Mouse (Mus musculus): ENCODE results near the gene Cdc37l1.

Gene Cdc37l1

DNA sequence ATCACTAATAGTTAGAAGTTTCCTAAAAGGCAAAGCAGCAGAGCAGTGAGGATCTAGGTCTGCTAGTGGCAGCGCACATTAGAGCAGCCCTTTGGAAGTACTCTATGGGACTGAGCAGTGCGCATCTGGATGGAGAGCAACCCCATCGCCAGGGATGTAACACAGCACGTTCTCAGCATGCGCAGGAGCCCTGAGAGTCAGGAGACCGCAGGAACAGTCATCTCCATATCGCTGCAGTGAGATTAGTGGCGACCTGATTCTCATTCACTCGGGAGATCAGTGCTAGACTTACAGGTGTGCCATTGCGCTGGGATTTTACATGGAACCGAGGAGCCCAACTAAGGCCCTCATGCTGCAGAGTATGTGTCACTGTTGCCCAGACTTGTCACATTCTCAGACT, 18.9 kb downstream of the Cdc37l1 start:
- no peak for DNase-seq

GRCm38 (mm10) chr19:29011355-29011990, 21.3 kb downstream of the Cdc37l1 start:
- no peak for DNase-seq

GRCm38 (mm10) chr19:29014466-29015055, 24.4 kb downstream of the Cdc37l1 start:
- DNase-seq, result peak; percentile 38

GRCm38 (mm10) chr19:29015410-29016203, 25.5 kb downstream of the Cdc37l1 start:
- no peak for DNase-seq

DNA sequence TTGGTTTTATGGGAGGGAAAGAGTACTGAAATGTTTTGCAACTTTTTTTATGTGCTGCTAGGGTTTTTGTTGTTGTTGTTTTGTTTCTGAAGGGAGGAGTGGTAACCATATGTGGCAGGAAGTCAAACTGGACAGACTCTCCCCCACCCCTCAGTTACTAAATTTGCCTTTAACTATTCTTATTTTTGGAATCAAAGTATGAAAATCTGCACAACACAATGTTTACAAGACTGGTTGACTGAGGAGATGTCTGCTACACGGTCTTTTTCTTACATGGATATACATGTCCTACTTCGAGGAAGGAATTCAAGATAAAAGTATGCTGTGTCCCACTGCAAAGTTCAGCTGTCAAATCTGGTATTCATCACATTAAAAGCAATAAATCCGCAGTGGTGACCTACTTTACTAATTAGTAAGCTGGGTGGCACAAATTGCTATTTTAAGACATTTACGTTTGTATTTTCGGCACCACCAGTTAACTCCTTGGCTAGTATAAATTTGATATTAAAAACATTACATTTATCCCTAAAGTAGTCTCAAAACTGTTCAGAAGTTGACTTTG, 26.1 kb downstream of the Cdc37l1 start:
- DNase-seq, result no peak

DNA sequence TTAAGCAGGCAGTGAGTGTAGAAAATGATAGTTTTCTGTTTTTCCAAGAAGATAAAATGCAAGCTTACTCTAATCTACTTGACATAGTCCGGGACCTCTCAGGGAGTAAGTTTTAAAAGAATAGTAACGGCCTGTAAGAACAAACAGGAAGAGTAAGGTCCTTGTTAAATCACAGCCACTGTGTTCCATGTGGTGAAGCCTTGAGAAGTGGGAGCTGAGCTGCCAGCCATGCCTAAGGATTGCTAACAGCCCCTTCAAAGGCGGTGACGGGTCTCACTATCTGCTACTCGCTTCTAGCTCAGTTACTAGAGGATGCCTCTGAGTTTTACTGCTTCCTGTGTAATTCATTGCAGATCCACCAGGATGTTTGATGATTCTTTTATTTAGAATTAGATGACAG, 26.6 kb downstream of the Cdc37l1 start:
- DNase-seq, result no peak

DNA sequence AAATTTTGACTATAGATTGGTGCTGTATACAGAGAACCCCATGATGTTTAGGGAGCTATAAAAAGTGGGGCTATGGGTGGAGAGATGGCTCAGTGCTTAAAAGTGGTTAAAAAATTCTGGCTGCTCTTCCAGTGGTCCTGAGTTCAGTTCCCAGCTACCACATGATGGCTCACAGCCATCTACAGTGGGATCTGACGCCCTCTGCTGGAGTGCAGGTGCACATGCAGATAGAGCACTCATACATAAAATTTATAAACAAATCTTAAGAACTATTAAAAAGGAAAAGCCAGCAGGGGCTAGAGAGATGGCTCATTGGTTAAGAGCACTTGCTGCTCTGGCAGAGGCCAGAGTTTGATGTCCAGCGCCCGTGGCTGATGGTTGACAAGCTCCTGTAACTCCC, 29.5 kb downstream of the Cdc37l1 start:
- no peak for DNase-seq

DNA sequence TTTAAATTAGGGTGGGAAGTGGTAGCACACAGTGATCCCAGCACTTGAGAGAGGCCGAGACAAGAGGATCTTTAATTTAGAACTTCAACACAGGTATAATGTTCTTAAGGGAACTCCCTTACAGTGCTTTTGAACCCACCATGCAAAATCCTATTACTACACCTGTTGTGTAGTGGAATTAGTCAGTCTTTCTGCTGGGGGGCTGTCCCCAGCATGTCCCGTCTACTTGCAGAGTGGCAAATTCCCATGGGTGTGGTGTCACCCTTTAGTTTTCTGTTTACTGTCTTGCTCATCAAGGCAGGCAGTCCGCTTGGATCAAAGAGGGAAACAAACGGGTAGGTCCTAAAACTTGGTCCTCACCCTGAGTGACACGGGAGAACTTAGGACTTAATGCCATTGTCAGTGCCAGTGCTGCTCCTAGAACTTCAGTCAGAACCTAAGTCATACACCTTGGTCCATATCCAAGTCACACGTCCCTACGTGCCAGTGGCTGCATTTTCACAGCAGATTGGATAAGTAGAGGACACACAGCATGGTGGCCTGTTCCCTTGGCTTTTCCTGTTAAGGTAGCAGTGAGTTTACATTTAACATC, 31.7 kb downstream of the Cdc37l1 start:
- DNase-seq, result no peak

DNA sequence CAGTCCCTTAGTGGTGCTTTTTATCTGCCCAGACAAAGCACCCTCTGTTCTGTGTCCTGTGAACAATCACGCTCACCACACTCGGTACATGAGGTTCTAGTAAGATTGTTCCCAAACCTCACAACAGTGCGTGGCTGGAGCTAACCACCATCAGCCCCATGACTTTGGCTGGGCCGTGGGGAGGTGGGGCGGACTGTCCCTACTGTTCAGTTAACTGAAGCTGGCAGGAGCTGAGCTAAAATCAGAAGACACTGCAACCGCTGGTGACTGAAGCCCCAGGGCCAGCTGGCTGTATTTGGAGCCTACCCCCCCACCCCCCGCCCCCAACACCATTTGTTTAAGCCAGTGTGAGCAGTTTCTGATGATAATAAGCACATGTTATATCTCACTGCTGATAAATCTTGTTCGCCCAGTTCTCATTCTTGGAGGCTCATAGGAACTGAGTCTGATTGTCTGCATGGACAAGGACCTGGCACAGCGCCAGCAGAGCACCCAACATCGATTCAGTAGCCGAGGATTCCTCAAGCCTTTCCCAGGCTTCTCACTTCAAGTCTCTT, 34.3 kb downstream of the Cdc37l1 start:
- no peak for DNase-seq

DNA sequence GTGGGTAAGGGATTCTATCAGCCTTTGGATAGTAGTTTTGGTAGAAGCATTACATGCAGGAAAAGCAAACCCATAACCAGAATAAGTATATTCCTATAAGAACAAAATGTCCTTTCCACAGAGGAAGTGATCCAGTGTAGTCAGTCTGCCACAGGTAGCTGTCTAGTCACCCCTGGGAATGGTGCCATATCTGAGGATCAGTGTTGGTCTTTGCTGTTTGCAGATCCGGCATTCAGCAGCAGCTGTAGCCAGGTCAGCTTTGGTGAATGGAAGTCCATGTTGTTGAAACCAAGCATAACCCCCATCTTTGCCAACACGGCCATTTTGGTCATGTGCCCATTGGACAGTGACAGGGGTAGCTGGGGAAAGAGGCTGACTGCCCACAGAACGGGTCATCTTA, 41.6 kb downstream of the Cdc37l1 start:
- no peak for DNase-seq

- no peak for DNase-seq
Observed at GRCm38 (mm10) chr19:29032662-29033061, 42.5 kb downstream of the Cdc37l1 start.

GRCm38 (mm10) chr19:29037026-29037425, 46.9 kb downstream of the Cdc37l1 start:
- DNase-seq, result no peak

DNA sequence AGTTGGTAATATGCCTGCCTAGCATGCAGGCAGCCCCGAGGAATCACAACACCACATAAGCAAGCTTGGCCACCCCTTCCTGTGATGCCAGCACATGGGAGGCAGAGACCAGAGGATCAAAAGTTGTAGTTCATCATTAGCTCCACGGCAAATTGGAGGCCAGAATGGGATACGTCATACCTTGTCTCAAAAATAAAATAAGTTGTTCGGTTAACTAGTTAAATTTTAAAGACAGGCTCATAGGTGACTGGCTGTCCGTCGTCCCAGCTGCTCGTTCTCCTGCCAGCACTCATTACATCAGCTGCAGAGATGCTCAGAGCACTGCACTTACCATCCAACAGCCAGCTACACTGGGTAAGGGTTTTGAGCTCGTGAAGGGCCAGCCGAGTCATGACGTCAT, 47.4 kb downstream of the Cdc37l1 start:
- peak; percentile 56 for DNase-seq

GRCm38 (mm10) chr19:29039334-29039733, 49.2 kb downstream of the Cdc37l1 start:
- DNase-seq, result no peak

- DNase-seq, result no peak
Observed at GRCm38 (mm10) chr19:29040206-29040605, 50.1 kb downstream of the Cdc37l1 start.

DNA sequence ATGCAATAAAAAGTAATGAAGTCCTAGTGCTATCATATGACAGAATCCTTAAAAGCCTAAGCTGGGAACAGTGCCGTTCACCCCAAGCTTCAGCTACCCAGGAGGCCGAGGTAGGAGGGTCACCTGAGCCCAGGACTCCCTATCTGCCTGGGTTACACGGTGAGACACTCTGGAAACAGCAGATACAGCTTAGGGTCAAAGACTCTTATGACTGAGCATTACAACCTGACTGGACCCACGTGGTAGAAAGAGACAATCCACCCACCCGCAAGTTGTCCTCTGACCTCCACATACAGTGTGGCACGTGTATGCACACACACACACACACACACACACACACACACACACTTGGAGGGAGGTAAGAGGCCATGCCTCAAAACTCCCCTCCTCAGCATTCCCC, 52.0 kb downstream of the Cdc37l1 start:
- DNase-seq, result no peak

DNA sequence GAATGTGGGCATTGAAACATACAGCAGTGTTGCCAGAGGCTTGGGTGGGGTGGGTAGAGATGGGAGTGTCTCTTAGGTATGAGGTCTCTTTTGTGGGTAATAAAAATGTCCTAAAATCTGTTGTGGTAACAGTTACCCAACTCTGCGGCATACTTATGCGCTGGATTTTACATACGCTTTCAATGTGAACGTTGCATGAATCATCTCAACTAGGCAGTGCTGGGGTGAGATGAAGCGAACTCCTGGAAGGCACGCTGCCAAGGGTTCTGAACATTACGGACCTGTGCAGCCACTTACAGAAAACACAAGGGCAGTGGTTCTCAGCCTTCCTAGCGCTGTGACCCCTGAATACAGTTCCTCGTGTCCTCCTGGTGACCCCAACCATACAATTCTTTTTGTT, 52.5 kb downstream of the Cdc37l1 start:
- DNase-seq, result no peak

GRCm38 (mm10) chr19:29044353-29044768, 54.2 kb downstream of the Cdc37l1 start:
- no peak for DNase-seq

GRCm38 (mm10) chr19:29045369-29045768, 55.2 kb downstream of the Cdc37l1 start:
- DNase-seq, result peak; percentile 76

DNA sequence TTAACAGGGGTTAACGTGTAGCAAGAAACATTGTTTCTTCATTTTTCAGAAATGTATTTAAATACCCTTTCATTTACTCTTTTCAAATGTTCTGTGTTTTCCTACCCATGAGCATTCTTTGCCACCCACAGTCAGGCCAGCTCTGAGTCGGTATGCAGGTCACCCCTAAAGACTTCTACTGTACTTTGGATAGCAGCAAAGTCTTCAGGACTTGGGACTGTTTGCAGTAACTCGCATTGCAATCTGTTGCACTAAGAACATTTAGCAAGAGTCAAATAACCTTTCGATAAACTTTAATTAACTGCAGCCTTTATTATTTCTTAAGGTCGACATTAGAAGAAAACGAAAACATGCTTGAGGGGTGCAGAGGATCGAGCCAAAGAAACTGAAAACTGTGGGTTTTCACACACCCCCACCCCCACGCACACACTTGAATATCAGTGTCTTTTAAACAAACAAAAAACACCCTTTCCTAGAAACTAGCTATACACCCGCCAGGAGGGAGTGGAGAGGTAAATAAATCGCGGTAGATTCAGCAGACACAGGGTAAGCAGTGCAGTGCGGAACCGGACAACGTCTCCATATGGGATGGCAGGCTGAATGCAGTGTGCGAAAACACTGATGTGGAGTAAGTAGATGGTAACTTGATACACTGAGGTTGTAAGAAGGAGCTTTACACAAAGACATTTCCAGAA, 56.0 kb downstream of the Cdc37l1 start:
- DNase-seq, result peak; percentile 51

DNA sequence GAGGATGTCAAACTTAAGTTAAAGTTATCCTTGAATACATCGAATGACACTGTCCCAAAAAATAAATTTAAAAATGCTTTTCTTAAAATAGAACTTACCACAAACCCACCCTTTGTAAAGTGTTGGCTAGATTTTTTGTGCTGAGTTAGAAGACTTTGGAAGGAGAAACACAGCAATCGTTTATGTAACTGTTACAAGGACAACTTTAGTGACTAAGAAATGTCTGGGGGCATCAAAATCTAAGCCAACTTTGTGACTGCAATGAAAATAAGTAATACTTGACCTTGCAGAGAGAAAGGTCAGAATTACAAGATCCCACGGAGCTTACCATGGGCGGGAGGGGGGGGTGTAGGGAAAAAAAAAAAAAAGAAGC, 56.8 kb downstream of the Cdc37l1 start:
- DNase-seq, result peak; percentile 55

- DNase-seq, result peak; percentile 85
Observed at GRCm38 (mm10) chr19:29047334-29048170, 57.4 kb downstream of the Cdc37l1 start, which contains the start of gene Ak3. Gene Ak3 (minus strand): TSS chr19:29047961.

All from kidney, adult 9 months (tissue).